Mouse (Mus musculus) bone marrow macrophage, adult 2 months (primary cell): Measurements from ENCODE around the gene Scgb1c1. TPM values are rescaled to one million over a fixed set of nuclear protein-coding genes. Genes with fewer than 3 reads are reported as not detected.
A peak's percentile ranks its signal among the peaks of the same experiment; 100 is the strongest.
"Not testable (repeated sequence)": the region's sequence is repeated elsewhere in the genome, so short reads cannot be mapped to it uniquely, and the experiment has no call there.

Experiments
- H3K27ac ChIP-seq: 2 replicates; pipeline ENCODE4 v1.5.1; 2012; ENCODE audit warnings: low read depth, low read length; ENCODE audit not compliant: insufficient read depth
- H3K4me1 ChIP-seq: 2 replicates; pipeline ENCODE4 v1.6.1; 2012; ENCODE audit warnings: low read length; ENCODE audit not compliant: control insufficient read depth, insufficient read depth
- H3K4me3 ChIP-seq: 2 replicates; pipeline ENCODE4 v1.5.1; 2012; ENCODE audit warnings: mild to moderate bottlenecking, low read length, moderate library complexity; ENCODE audit not compliant: insufficient read depth
- CTCF ChIP-seq: IDR thresholded peaks from 2 replicates; pipeline ENCODE4 v1.5.1; 2012; ENCODE audit warnings: low read depth, mild to moderate bottlenecking, low read length, moderate library complexity
- POLR2A ChIP-seq: IDR thresholded peaks from 2 replicates; pipeline ENCODE4 v1.6.1; 2012; ENCODE audit warnings: mild to moderate bottlenecking, low read depth, low read length, borderline replicate concordance
- polyA plus RNA-seq: library from polyadenylated mRNA; stranded (reverse); fragments of >200 nt; gene quantifications from 2 replicates; pipeline ENCODE4 v1.2.4, GENCODE M21; 2012; ENCODE audit not compliant: missing spikeins, insufficient read depth, insufficient read length

Scgb1c1 gene
- polyA plus RNA-seq, 1 experiment: not detected

GRCm38 (mm10) chr7:140877364-140877763 is 32.0 kb downstream of the Scgb1c1 start:
- no peak overlapping the region for H3K4me3 ChIP-seq
- TF ChIP-seq CTCF (no peak), POLR2A (no peak)
- H3K4me1 ChIP-seq: peaks cover 58% of the 10 kb centered on the region
- H3K27ac ChIP-seq: peak overlapping the region; percentile 33

DNA sequence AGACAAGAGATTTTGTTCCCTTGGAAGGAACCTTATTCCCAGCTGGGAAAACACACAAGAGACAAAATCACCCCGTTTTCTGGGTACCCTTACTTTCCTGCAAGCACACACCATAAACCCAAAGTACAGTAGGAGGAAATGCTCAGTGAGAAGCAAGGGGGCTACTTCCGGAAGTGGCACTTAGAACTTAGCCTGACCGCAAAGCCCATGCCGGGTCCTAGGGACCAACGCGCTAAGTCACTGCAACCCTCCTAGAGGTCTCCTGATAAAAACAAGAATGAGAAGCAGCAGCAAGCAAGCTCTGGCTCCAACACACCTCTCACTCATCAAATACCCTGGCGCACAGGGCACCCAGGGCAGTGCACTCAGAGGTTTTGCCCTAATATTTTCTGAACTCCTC is 34.0 kb downstream of the Scgb1c1 start:
- H3K4me1 ChIP-seq: peaks cover 55% of the 10 kb centered on the region
- H3K27ac ChIP-seq: peak overlapping the region; percentile 26
- TF ChIP-seq CTCF (no peak), POLR2A (no peak)
- peak overlapping the region; percentile 19 for H3K4me3 ChIP-seq

GRCm38 (mm10) chr7:140880419-140880818 is 35.1 kb downstream of the Scgb1c1 start:
- no peak overlapping the region for H3K27ac ChIP-seq

DNA sequence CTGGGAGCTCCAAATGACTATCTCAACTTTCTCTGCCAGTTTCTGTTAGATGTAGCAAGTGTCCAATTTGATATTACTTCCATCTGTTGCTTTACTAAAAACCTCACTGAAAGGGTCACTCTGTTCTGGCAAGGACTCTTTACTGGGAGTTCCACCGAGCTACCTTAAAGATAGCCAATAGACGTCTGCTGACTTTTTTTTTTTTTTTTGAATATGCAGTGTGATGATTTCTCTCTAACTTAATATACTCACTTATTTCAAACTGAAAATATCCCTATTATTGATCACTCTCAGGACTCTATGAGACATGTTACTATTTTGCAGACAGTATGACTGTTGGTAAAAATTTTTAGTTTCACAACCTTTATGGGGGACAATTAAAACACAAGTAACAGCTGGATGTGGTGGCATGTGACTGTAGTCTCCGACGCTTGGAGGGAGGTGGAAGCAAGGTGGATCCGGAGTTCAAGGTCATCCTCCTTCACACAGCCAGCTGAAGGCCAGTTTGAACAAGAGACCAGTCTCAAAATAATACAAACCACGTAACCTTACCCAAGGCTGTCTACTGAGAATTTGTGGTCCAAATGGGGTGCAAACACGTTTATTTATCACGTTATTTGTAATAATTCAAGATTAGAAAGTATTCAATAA is 35.6 kb downstream of the Scgb1c1 start:
- Histone ChIP-seq H3K27ac (peak overlapping the region; percentile 20; the same call in 1 of the 2 replicates), H3K4me3 (peak overlapping the region; percentile 84), H3K4me1 (peaks cover 44% of the 10 kb centered on the region)
- TF ChIP-seq CTCF: no peak
- TF ChIP-seq POLR2A: no peak

More at GRCm38 (mm10) chr7:140880419-140880818, 35.1 kb downstream of the Scgb1c1 start:
- peak overlapping the region; percentile 5; the same call in 1 of the 2 replicates for H3K4me3 ChIP-seq
- peaks cover 48% of the 10 kb centered on the region for H3K4me1 ChIP-seq
- TF ChIP-seq CTCF (no peak), POLR2A (no peak)

- peaks cover 35% of the 10 kb centered on the region for H3K4me1 ChIP-seq
- peak within 1 kb of the TSS; percentile 84 for H3K4me3 ChIP-seq
- no peak for TF ChIP-seq POLR2A
- no peak for TF ChIP-seq CTCF
- H3K27ac ChIP-seq: peak within 1 kb of the TSS; percentile 84
Measured at GRCm38 (mm10) chr7:140881696-140882468, 36.5 kb downstream of the Scgb1c1 start, which contains the start of the genes Psmd13 and Sirt3. Psmd13 (plus strand) TSS chr7:140881968. Sirt3 (minus strand) TSS chr7:140882309.

DNA sequence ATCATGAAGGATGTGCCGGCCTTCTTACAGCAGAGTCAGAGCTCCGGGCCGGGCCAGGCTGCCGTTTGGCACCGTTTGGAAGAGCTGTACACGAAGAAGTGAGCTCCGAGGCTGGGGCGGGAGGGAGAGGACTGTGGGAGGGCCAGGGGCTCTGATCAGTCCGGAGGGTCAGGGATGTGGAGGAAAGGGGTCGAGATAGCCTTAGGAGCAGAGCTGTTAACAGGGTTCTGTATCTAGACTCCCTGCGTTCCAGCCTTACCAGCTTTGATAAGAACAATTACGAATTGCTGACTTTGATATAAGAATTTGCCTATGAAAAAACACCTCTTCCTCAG is 37.1 kb downstream of the Scgb1c1 start:
- Histone ChIP-seq H3K4me3 (peak overlapping the region; percentile 84), H3K4me1 (peaks cover 30% of the 10 kb centered on the region), H3K27ac (peak overlapping the region; percentile 33; the same call in 1 of the 2 replicates)
- TF ChIP-seq CTCF: no peak
- no peak for TF ChIP-seq POLR2A

GRCm38 (mm10) chr7:140890636-140891035 is 45.3 kb downstream of the Scgb1c1 start:
- H3K27ac ChIP-seq, H3K4me3 ChIP-seq, H3K4me1 ChIP-seq: not testable (repeated sequence)

DNA sequence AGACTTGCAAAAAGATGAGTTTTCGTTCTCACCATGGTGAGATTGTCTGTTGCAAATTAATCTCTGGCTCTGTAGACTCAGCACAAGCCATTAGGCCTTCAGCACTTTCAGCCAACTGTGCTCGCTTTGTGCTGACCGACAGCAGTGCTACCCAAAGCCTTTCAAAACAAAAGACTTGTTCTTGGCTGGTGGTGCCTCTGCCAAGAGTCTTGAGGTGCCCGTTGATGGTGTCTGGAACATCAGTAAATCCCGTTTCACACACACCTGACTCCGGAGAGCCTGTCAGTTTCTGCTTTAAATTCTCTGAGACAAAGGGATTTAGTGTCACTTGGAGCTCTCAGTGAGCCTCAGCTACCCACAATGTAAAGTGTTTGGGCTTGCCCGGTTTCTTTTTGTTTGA is 48.7 kb downstream of the Scgb1c1 start:
- TF ChIP-seq POLR2A (no peak), CTCF (no peak)
- no peak overlapping the region for H3K4me3 ChIP-seq
- no peaks in the 10 kb centered on the region for H3K4me1 ChIP-seq
- H3K27ac ChIP-seq: no peak overlapping the region

DNA sequence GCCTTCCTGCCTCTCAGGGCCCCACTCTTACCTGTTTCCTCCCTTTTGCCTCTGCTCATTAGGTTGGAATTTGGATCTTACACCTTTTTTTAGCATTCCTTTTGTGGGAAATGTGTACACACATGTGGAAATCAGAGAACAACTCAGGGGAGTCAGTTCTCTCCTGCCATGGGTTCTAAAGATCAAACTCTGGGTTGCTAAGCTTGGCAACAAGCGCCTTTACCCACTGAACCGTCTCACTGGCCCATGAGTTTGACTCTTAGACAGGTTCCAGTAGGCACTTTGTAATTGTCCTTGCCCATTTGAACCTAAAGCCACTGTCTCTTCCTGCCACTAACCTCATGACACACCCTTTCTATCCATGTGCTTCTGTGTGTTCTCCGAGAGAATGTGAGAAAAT is 49.3 kb downstream of the Scgb1c1 start:
- Histone ChIP-seq H3K4me1 (no peaks in the 10 kb centered on the region), H3K4me3 (no peak overlapping the region), H3K27ac (no peak overlapping the region)
- no peak for TF ChIP-seq CTCF
- no peak for TF ChIP-seq POLR2A

Other genes with a start within 250 kb of the Scgb1c1 start
- not detected in 2 replicates for gene Olfr46, start 244.3 kb upstream of the Scgb1c1 start, polyA plus RNA-seq
- not detected in 2 replicates for gene Olfr61, start 216.6 kb upstream of the Scgb1c1 start, polyA plus RNA-seq
- gene Olfr53, start 199.1 kb upstream of the Scgb1c1 start, polyA plus RNA-seq: not detected in 2 replicates
- gene Olfr539, start 185.6 kb upstream of the Scgb1c1 start, polyA plus RNA-seq: 0.05 TPM in 1 of 2 replicates, not detected in the other
- not detected in 2 replicates for gene Olfr45, start 163.6 kb upstream of the Scgb1c1 start, polyA plus RNA-seq
- gene Olfr541, start 148.3 kb upstream of the Scgb1c1 start, polyA plus RNA-seq: not detected in 2 replicates
- not detected in 2 replicates for gene Cyp2e1, start 81.8 kb upstream of the Scgb1c1 start, polyA plus RNA-seq
- not detected in 2 replicates for gene Syce1, start 57.7 kb upstream of the Scgb1c1 start, polyA plus RNA-seq
- 0.19 and 0.20 TPM in 2 replicates for gene Zfp941, start 23.4 kb upstream of the Scgb1c1 start, polyA plus RNA-seq
- gene Urah, start 10.5 kb upstream of the Scgb1c1 start, polyA plus RNA-seq: not detected in 2 replicates
- not detected in 2 replicates for gene Odf3, start 2.3 kb downstream of the Scgb1c1 start, polyA plus RNA-seq
- not detected in 2 replicates for gene Gm45785, start 10.8 kb downstream of the Scgb1c1 start, polyA plus RNA-seq
- 58.2 and 61.2 TPM in 2 replicates for gene Ric8a, start 11.4 kb downstream of the Scgb1c1 start, polyA plus RNA-seq
- 21.1 and 29.7 TPM in 2 replicates for gene Bet1l, start 12.0 kb downstream of the Scgb1c1 start, polyA plus RNA-seq
- 120 and 121 TPM in 2 replicates for gene Psmd13, start 36.4 kb downstream of the Scgb1c1 start, polyA plus RNA-seq
- gene Sirt3, start 36.8 kb downstream of the Scgb1c1 start, polyA plus RNA-seq: 16.2 and 20.1 TPM in 2 replicates
- gene Cox8b, start 54.9 kb downstream of the Scgb1c1 start, polyA plus RNA-seq: 2.2 TPM in 1 of 2 replicates, not detected in the other
- gene Nlrp6, start 75.4 kb downstream of the Scgb1c1 start, polyA plus RNA-seq: not detected in 2 replicates
- gene Pgghg, start 95.8 kb downstream of the Scgb1c1 start, polyA plus RNA-seq: 11.5 and 13.8 TPM in 2 replicates
- gene Ifitm5, start 104.7 kb downstream of the Scgb1c1 start, polyA plus RNA-seq: 1.8 and 1.9 TPM in 2 replicates
- 1.2 and 8.8 TPM in 2 replicates for gene Gm45717, start 110.4 kb downstream of the Scgb1c1 start, polyA plus RNA-seq
- gene Ifitm2, start 110.4 kb downstream of the Scgb1c1 start, polyA plus RNA-seq: 1,477 and 1,645 TPM in 2 replicates
- gene Ifitm1, start 121.7 kb downstream of the Scgb1c1 start, polyA plus RNA-seq: 31.2 and 38.0 TPM in 2 replicates
- 1,636 and 1,773 TPM in 2 replicates for gene Ifitm3, start 165.2 kb downstream of the Scgb1c1 start, polyA plus RNA-seq
- 31.9 and 45.4 TPM in 2 replicates for gene Ifitm6, start 172.4 kb downstream of the Scgb1c1 start, polyA plus RNA-seq
- gene Gm17387, start 183.6 kb downstream of the Scgb1c1 start, polyA plus RNA-seq: not detected in 2 replicates
- not detected in 2 replicates for gene B4galnt4, start 215.6 kb downstream of the Scgb1c1 start, polyA plus RNA-seq
- gene Pkp3, start 232.7 kb downstream of the Scgb1c1 start, polyA plus RNA-seq: not detected in 2 replicates